Mouse (Mus musculus) limb, embryonic 12.5 days (tissue): ENCODE results near the gene Naip1. TPM values are rescaled to one million over a fixed set of nuclear protein-coding genes. Genes with fewer than 3 reads are reported as not detected.
"Not testable (repeated sequence)": the region's sequence is repeated elsewhere in the genome, so short reads cannot be mapped to it uniquely, and the experiment has no call there.

ENCODE experiments used
- ATAC-seq: fragments of 200-750 bp; cut with Nextera tagmentation; 2 replicates; pipeline ENCODE4 v1.8.0; 2017; ENCODE audit warnings: low read depth, moderate TSS enrichment; ENCODE audit not compliant: insufficient number of reproducible peaks, insufficient read depth, low FRiP score, low TSS enrichment
- H3K27ac ChIP-seq: fragments of 300-500 bp; sonication (generic); 2 replicates; pipeline ENCODE4 v1.5.1; 2016; ENCODE audit warnings: mild to moderate bottlenecking, moderate library complexity
- H3K27me3 ChIP-seq: fragments of 300-500 bp; sonication (generic); 2 replicates; pipeline ENCODE4 v1.6.1; 2016; ENCODE audit warnings: mild to moderate bottlenecking, moderate library complexity
- H3K36me3 ChIP-seq: fragments of 300-500 bp; sonication (generic); 2 replicates; pipeline ENCODE4 v1.6.1; 2016; ENCODE audit warnings: mild to moderate bottlenecking, moderate library complexity
- H3K4me1 ChIP-seq: fragments of 300-500 bp; sonication (generic); replicated peaks from 2 replicates; pipeline ENCODE4 v1.6.1; 2016
- H3K4me2 ChIP-seq: fragments of 300-500 bp; sonication (generic); 2 replicates; pipeline ENCODE4 v1.6.1; 2016; ENCODE audit warnings: mild to moderate bottlenecking, moderate library complexity
- H3K4me3 ChIP-seq: fragments of 300-500 bp; sonication (generic); replicated peaks from 2 replicates; pipeline ENCODE4 v1.5.1; 2016; ENCODE audit warnings: mild to moderate bottlenecking
- H3K9ac ChIP-seq: fragments of 300-500 bp; sonication (generic); replicated peaks from 2 replicates; pipeline ENCODE4 v1.6.1; 2016; ENCODE audit warnings: mild to moderate bottlenecking, moderate library complexity
- H3K9me3 ChIP-seq: fragments of 300-500 bp; sonication (generic); 2 replicates; pipeline ENCODE4 v1.6.1; 2016; ENCODE audit warnings: mild to moderate bottlenecking, moderate library complexity
- WGBS: fragments of 180-500 bp; shearing (Covaris S2); methylation state at CpG from one replicate; pipeline ENCODE4 v1.1.7; 2016; 5-methylcytosine and 5-hydroxymethylcytosine counted together
- polyA plus RNA-seq: library from polyadenylated mRNA; unstranded; fragments of >200 nt; fragmentation: Nextera tagmentation; extraction: Ambion mirVana; gene quantifications from 2 replicates; pipeline ENCODE4 v1.2.1, GENCODE M21; 2016

Naip1 gene
- polyA plus RNA-seq, 1 experiment from 2014 or later = not detected

- no peak for ATAC-seq
- Histone ChIP-seq H3K4me1 (no peaks in the 10 kb centered on the region), H3K27ac (no peak overlapping the region), H3K27me3 (no peaks in the 10 kb centered on the region), H3K9me3 (no peaks in the 10 kb centered on the region), H3K4me2 (no peak overlapping the region), H3K36me3 (no peaks in the 10 kb centered on the region), H3K9ac (no peak overlapping the region), H3K4me3 (no peak overlapping the region)
- WGBS = 89% methylated on average over 1 of the region's 1 CpGs
These were observed 3.2 kb downstream of the Naip1 start for GRCm38 (mm10) chr13:100449495-100449894.

DNA sequence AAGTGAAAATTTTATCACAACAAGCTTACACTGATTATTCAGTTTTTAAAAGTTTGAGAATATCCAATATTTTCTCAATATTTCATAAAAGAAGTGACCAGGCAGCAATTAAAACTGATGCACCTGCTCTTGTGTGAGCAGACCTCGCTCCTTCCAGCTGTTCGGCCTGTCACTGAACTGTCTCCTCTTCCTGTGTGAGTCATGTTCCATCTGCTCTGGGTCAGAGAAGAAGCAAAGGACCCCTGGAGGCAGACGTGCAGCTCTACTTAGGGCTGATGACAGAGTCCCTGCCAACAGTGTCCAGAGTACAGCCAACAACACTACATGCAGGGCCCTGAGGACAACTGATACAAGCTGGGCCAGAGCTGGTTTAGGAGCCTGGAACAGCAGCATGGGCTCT, 12.6 kb downstream of the Naip1 start:
- no peak for ATAC-seq
- no peaks in the 10 kb centered on the region for H3K9me3 ChIP-seq
- H3K4me1 ChIP-seq = no peaks in the 10 kb centered on the region
- no peak overlapping the region for H3K27ac ChIP-seq
- WGBS = 82% methylated on average over 3 of the region's 3 CpGs
- no peaks in the 10 kb centered on the region for H3K27me3 ChIP-seq
- H3K4me2 ChIP-seq = no peak overlapping the region
- H3K36me3 ChIP-seq = no peaks in the 10 kb centered on the region
- no peak overlapping the region for H3K4me3 ChIP-seq
- H3K9ac ChIP-seq = no peak overlapping the region

DNA sequence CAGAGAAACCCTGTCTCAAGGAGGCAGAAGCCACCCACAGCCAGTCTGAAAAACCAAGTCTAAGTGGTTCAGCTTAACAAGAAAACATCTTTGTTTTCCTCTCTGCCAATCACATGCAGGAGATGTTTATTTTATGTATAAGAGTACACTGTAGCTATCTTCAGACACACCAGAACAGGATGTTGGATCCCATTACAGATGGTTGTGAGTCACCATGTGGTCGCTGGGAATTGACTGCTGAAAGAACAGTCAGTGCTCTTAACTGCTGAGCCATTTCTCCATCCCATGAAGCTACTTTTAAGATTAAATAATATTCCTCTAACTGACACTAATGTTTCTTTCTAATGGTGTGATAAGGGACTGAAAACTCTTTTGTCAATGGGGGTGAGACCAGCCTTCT, 14.0 kb downstream of the Naip1 start:
- 62% methylated on average over 1 of the region's 1 CpGs for WGBS
- no peak overlapping the region for H3K9ac ChIP-seq
- H3K4me1 ChIP-seq = no peaks in the 10 kb centered on the region
- H3K27me3 ChIP-seq = no peaks in the 10 kb centered on the region
- H3K9me3 ChIP-seq = no peaks in the 10 kb centered on the region
- no peak overlapping the region for H3K4me2 ChIP-seq
- H3K4me3 ChIP-seq = no peak overlapping the region
- ATAC-seq = no peak
- no peaks in the 10 kb centered on the region for H3K36me3 ChIP-seq
- no peak overlapping the region for H3K27ac ChIP-seq

DNA sequence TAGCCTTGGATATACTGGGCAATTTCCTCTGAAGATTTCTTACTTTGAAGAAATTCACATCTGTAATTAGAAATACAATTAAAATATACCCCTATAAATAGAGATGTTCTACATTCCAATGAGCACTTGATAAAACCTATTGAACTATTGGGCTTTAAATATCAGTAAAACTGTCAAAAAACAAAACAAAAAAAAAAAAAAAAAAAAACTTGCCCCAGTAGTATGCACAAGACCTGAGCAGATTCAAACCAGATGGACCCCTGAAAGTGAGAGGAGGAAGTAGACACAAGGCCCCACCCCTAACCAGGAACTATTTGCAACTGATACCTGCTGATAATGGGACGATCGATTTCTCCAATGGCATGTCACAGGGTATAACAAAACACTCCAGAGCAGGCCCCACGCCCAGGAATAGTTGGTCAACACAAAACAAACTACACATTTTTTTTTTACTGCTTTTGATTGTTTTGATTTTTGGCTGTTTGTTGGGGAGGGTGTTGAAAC, 15.3 kb downstream of the Naip1 start:
- H3K27ac ChIP-seq = no peak overlapping the region
- no peak overlapping the region for H3K4me2 ChIP-seq
- no peaks in the 10 kb centered on the region for H3K9me3 ChIP-seq
- H3K4me1 ChIP-seq = no peaks in the 10 kb centered on the region
- no peaks in the 10 kb centered on the region for H3K27me3 ChIP-seq
- ATAC-seq = no peak
- no peaks in the 10 kb centered on the region for H3K36me3 ChIP-seq
- WGBS = 84% methylated on average over 3 of the region's 3 CpGs
- no peak overlapping the region for H3K4me3 ChIP-seq
- H3K9ac ChIP-seq = no peak overlapping the region

GRCm38 (mm10) chr13:100436556-100437163, 16.0 kb downstream of the Naip1 start:
- H3K9me3 ChIP-seq, ATAC-seq: not testable (repeated sequence)
- WGBS = 83% methylated on average over 1 of the region's 1 CpGs

GRCm38 (mm10) chr13:100419958-100420357, 32.7 kb downstream of the Naip1 start:
- 87% methylated on average over 7 of the region's 7 CpGs for WGBS
- H3K9me3 ChIP-seq, H3K9ac ChIP-seq, H3K27me3 ChIP-seq, H3K4me3 ChIP-seq, H3K27ac ChIP-seq, H3K36me3 ChIP-seq, ATAC-seq, H3K4me1 ChIP-seq, H3K4me2 ChIP-seq: not testable (repeated sequence)

More at GRCm38 (mm10) chr13:100436556-100437163, 16.0 kb downstream of the Naip1 start:
- H3K4me2 ChIP-seq, H3K4me3 ChIP-seq, H3K36me3 ChIP-seq, H3K4me1 ChIP-seq, H3K27me3 ChIP-seq, H3K9ac ChIP-seq, H3K27ac ChIP-seq: not testable (repeated sequence)

- no peak overlapping the region for H3K9ac ChIP-seq
- WGBS = 60% methylated on average over 1 of the region's 1 CpGs
- peaks cover 8% of the 10 kb centered on the region; the same call in 1 of the 2 replicates for H3K9me3 ChIP-seq
- H3K27me3 ChIP-seq = no peaks in the 10 kb centered on the region
- ATAC-seq = no peak
- no peaks in the 10 kb centered on the region for H3K36me3 ChIP-seq
- H3K4me2 ChIP-seq = no peak overlapping the region
- no peaks in the 10 kb centered on the region for H3K4me1 ChIP-seq
- H3K27ac ChIP-seq = no peak overlapping the region
- no peak overlapping the region for H3K4me3 ChIP-seq
These were observed 38.2 kb downstream of the Naip1 start for GRCm38 (mm10) chr13:100414428-100414827.

DNA sequence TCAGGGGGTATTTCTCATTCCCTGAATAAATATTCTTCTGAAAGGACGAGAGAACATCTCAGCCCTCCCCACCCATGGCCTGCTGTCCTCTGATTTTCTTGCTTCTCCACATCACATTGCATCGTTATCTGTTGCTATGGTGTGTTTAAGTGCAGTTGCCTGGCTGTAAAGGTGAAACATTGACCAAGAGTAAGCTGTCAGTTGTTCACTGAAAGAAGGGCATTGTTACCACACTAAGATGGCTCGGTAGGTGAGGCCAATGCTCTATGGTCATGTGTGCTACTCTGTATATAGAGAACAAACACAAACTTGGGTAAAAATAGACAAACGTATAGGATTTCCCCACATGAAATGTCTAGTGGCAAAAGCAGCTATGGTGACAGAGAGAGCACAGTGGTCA, 42.8 kb downstream of the Naip1 start:
- H3K9ac ChIP-seq = no peak overlapping the region
- H3K4me2 ChIP-seq = no peak overlapping the region
- H3K9me3 ChIP-seq = peaks cover 2% of the 10 kb centered on the region; the same call in 1 of the 2 replicates
- H3K27me3 ChIP-seq = no peaks in the 10 kb centered on the region
- ATAC-seq = no peak
- H3K4me1 ChIP-seq = no peaks in the 10 kb centered on the region
- WGBS = 84% methylated on average over 4 of the region's 4 CpGs
- no peak overlapping the region for H3K27ac ChIP-seq
- H3K4me3 ChIP-seq = no peak overlapping the region
- no peaks in the 10 kb centered on the region for H3K36me3 ChIP-seq

- ATAC-seq = no peak
- 89% methylated on average over 5 of the region's 5 CpGs for WGBS
These were observed 43.5 kb downstream of the Naip1 start for GRCm38 (mm10) chr13:100409181-100409580.

GRCm38 (mm10) chr13:100408242-100408641, 44.4 kb downstream of the Naip1 start:
- Histone ChIP-seq H3K4me3 (no peak overlapping the region), H3K36me3 (no peaks in the 10 kb centered on the region), H3K27me3 (no peaks in the 10 kb centered on the region), H3K9ac (no peak overlapping the region), H3K4me1 (no peaks in the 10 kb centered on the region), H3K9me3 (no peaks in the 10 kb centered on the region), H3K27ac (no peak overlapping the region), H3K4me2 (no peak overlapping the region)
- 87% methylated on average over 7 of the region's 7 CpGs for WGBS
- ATAC-seq = no peak

More at GRCm38 (mm10) chr13:100409181-100409580, 43.5 kb downstream of the Naip1 start:
- H3K27ac ChIP-seq = no peak overlapping the region
- H3K27me3 ChIP-seq = no peaks in the 10 kb centered on the region
- H3K4me1 ChIP-seq = no peaks in the 10 kb centered on the region
- no peak overlapping the region for H3K4me2 ChIP-seq
- H3K36me3 ChIP-seq = no peaks in the 10 kb centered on the region
- no peaks in the 10 kb centered on the region for H3K9me3 ChIP-seq
- no peak overlapping the region for H3K9ac ChIP-seq
- H3K4me3 ChIP-seq = no peak overlapping the region

GRCm38 (mm10) chr13:100402930-100403637, 49.6 kb downstream of the Naip1 start:
- ATAC-seq, H3K27me3 ChIP-seq, H3K27ac ChIP-seq, H3K4me3 ChIP-seq, H3K4me1 ChIP-seq, H3K9ac ChIP-seq, H3K4me2 ChIP-seq, H3K36me3 ChIP-seq, H3K9me3 ChIP-seq: not testable (repeated sequence)
- 76% methylated on average over 7 of the region's 7 CpGs for WGBS
